Mouse (Mus musculus): ENCODE measurements around the gene Slc12a8. TPM values are rescaled to one million over a fixed set of nuclear protein-coding genes. Genes with fewer than 3 reads are reported as not detected.

Slc12a8 gene
- polyA plus RNA-seq, 1 experiment = 5.9 TPM

GRCm38 (mm10) chr16:33588845-33589244 is 71.7 kb downstream of the Slc12a8 start:
- no peaks in the 10 kb centered on the region for H3K36me3 ChIP-seq (ENCODE audit: control insufficient read depth, insufficient read depth, low read length, poor library complexity, severe bottlenecking)
- no peak overlapping the region for H3K4me3 ChIP-seq (ENCODE audit: low read depth, low read length)
- TF ChIP-seq POLR2A (IDR thresholded peaks at IDR 0.05; ENCODE audit: insufficient read depth, low read length) = no peak
- TF ChIP-seq CTCF (IDR thresholded peaks at IDR 0.05; ENCODE audit: low read depth, low read length) = no peak
- no peak for TF ChIP-seq EP300 (IDR thresholded peaks at IDR 0.05; ENCODE audit: insufficient read depth, low read depth, low read length)
- H3K27ac ChIP-seq (ENCODE audit: insufficient read depth, low read length) = no peak overlapping the region
- no peak overlapping the region for H3K9ac ChIP-seq (ENCODE audit: low read depth, poor library complexity, severe bottlenecking)
- peaks cover 6% of the 10 kb centered on the region for H3K4me1 ChIP-seq (ENCODE audit: control insufficient read depth, insufficient read depth, low read length)
- no peaks in the 10 kb centered on the region for H3K27me3 ChIP-seq (ENCODE audit: control insufficient read depth, insufficient read depth, low read length, poor library complexity, severe bottlenecking)
- no peaks in the 10 kb centered on the region for H3K9me3 ChIP-seq (replicated peaks; ENCODE audit: control insufficient read depth, insufficient read depth, low read length, poor library complexity, severe bottlenecking)

- Histone ChIP-seq H3K9ac (ENCODE audit: low read depth, poor library complexity, severe bottlenecking) (no peak overlapping the region), H3K36me3 (ENCODE audit: control insufficient read depth, insufficient read depth, low read length, poor library complexity, severe bottlenecking) (no peaks in the 10 kb centered on the region), H3K4me1 (ENCODE audit: control insufficient read depth, insufficient read depth, low read length) (peaks cover 1% of the 10 kb centered on the region), H3K27me3 (ENCODE audit: control insufficient read depth, insufficient read depth, low read length, poor library complexity, severe bottlenecking) (no peaks in the 10 kb centered on the region), H3K27ac (ENCODE audit: insufficient read depth, low read length) (no peak overlapping the region), H3K4me3 (ENCODE audit: low read depth, low read length) (no peak overlapping the region), H3K9me3 (replicated peaks; ENCODE audit: control insufficient read depth, insufficient read depth, low read length, poor library complexity, severe bottlenecking) (no peaks in the 10 kb centered on the region)
- no peak for TF ChIP-seq EP300 (IDR thresholded peaks at IDR 0.05; ENCODE audit: insufficient read depth, low read depth, low read length)
- no peak for TF ChIP-seq CTCF (IDR thresholded peaks at IDR 0.05; ENCODE audit: low read depth, low read length)
- no peak for TF ChIP-seq POLR2A (IDR thresholded peaks at IDR 0.05; ENCODE audit: insufficient read depth, low read length)
Observed at GRCm38 (mm10) chr16:33590438-33590837, 73.3 kb downstream of the Slc12a8 start.

GRCm38 (mm10) chr16:33591390-33592067 is 74.4 kb downstream of the Slc12a8 start:
- TF ChIP-seq POLR2A (IDR thresholded peaks at IDR 0.05; ENCODE audit: insufficient read depth, low read length) (no peak), EP300 (IDR thresholded peaks at IDR 0.05; ENCODE audit: insufficient read depth, low read depth, low read length) (no peak), CTCF (IDR thresholded peaks at IDR 0.05; ENCODE audit: low read depth, low read length) (no peak)
- Histone ChIP-seq H3K4me3 (ENCODE audit: low read depth, low read length) (no peak overlapping the region), H3K4me1 (ENCODE audit: control insufficient read depth, insufficient read depth, low read length) (peaks cover 1% of the 10 kb centered on the region), H3K9me3 (replicated peaks; ENCODE audit: control insufficient read depth, insufficient read depth, low read length, poor library complexity, severe bottlenecking) (no peaks in the 10 kb centered on the region), H3K27ac (ENCODE audit: insufficient read depth, low read length) (no peak overlapping the region), H3K27me3 (ENCODE audit: control insufficient read depth, insufficient read depth, low read length, poor library complexity, severe bottlenecking) (no peaks in the 10 kb centered on the region), H3K36me3 (ENCODE audit: control insufficient read depth, insufficient read depth, low read length, poor library complexity, severe bottlenecking) (no peaks in the 10 kb centered on the region), H3K9ac (ENCODE audit: low read depth, poor library complexity, severe bottlenecking) (no peak overlapping the region)

GRCm38 (mm10) chr16:33592286-33592685 is 75.2 kb downstream of the Slc12a8 start:
- no peak overlapping the region for H3K27ac ChIP-seq (ENCODE audit: insufficient read depth, low read length)
- H3K9me3 ChIP-seq (replicated peaks; ENCODE audit: control insufficient read depth, insufficient read depth, low read length, poor library complexity, severe bottlenecking) = no peaks in the 10 kb centered on the region
- no peak overlapping the region for H3K9ac ChIP-seq (ENCODE audit: low read depth, poor library complexity, severe bottlenecking)
- no peak for TF ChIP-seq EP300 (IDR thresholded peaks at IDR 0.05; ENCODE audit: insufficient read depth, low read depth, low read length)
- TF ChIP-seq CTCF (IDR thresholded peaks at IDR 0.05; ENCODE audit: low read depth, low read length) = no peak
- no peak for TF ChIP-seq POLR2A (IDR thresholded peaks at IDR 0.05; ENCODE audit: insufficient read depth, low read length)
- H3K4me1 ChIP-seq (ENCODE audit: control insufficient read depth, insufficient read depth, low read length) = peaks cover 1% of the 10 kb centered on the region
- H3K4me3 ChIP-seq (ENCODE audit: low read depth, low read length) = no peak overlapping the region
- H3K36me3 ChIP-seq (ENCODE audit: control insufficient read depth, insufficient read depth, low read length, poor library complexity, severe bottlenecking) = no peaks in the 10 kb centered on the region
- no peaks in the 10 kb centered on the region for H3K27me3 ChIP-seq (ENCODE audit: control insufficient read depth, insufficient read depth, low read length, poor library complexity, severe bottlenecking)

- Histone ChIP-seq H3K27me3 (ENCODE audit: control insufficient read depth, insufficient read depth, low read length, poor library complexity, severe bottlenecking) (no peaks in the 10 kb centered on the region), H3K36me3 (ENCODE audit: control insufficient read depth, insufficient read depth, low read length, poor library complexity, severe bottlenecking) (no peaks in the 10 kb centered on the region), H3K4me1 (ENCODE audit: control insufficient read depth, insufficient read depth, low read length) (peaks cover 1% of the 10 kb centered on the region), H3K4me3 (ENCODE audit: low read depth, low read length) (no peak overlapping the region), H3K9me3 (replicated peaks; ENCODE audit: control insufficient read depth, insufficient read depth, low read length, poor library complexity, severe bottlenecking) (no peaks in the 10 kb centered on the region), H3K9ac (ENCODE audit: low read depth, poor library complexity, severe bottlenecking) (no peak overlapping the region), H3K27ac (ENCODE audit: insufficient read depth, low read length) (no peak overlapping the region)
- TF ChIP-seq POLR2A (IDR thresholded peaks at IDR 0.05; ENCODE audit: insufficient read depth, low read length) (no peak), EP300 (IDR thresholded peaks at IDR 0.05; ENCODE audit: insufficient read depth, low read depth, low read length) (no peak), CTCF (IDR thresholded peaks at IDR 0.05; ENCODE audit: low read depth, low read length) (no peak)
Observed at GRCm38 (mm10) chr16:33593467-33593866, 76.3 kb downstream of the Slc12a8 start.

DNA sequence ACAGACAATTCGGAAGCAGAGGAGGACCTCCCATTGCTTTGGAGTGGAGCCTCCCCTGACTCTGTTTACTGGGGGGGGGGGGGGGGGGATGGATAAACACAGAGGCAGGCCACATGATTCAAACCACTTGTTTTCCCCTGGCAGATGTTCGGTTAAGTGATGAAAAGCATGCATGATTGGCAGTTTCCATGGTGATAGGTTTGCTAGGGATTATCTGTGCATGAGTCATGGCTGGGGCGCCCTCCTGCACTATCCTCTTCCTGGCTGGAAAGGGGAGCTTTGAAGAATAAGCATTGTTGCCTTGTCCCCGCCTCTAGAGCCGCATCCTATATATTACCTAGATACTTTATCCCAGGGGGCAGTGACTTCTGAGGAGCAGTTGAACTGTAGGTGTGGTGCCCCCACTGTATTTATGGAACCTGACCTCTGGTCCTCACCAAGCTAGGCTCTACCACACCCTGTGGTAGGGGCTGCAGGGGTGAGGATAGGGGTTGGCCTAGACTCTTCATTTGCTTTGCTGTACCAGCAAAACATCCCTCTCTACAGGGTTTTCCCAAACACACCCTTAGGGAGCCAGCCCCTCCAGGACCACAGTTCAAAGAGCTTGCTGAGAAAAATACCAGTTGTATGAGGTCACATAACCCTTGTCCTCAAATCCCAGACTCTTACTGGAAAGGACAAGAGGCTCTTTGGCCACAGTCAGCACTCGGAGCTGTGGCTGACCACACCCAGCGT is 77.1 kb downstream of the Slc12a8 start:
- H3K9me3 ChIP-seq (replicated peaks; ENCODE audit: control insufficient read depth, insufficient read depth, low read length, poor library complexity, severe bottlenecking) = no peaks in the 10 kb centered on the region
- no peak overlapping the region for H3K27ac ChIP-seq (ENCODE audit: insufficient read depth, low read length)
- no peak overlapping the region for H3K9ac ChIP-seq (ENCODE audit: low read depth, poor library complexity, severe bottlenecking)
- TF ChIP-seq EP300 (IDR thresholded peaks at IDR 0.05; ENCODE audit: insufficient read depth, low read depth, low read length) (no peak), POLR2A (IDR thresholded peaks at IDR 0.05; ENCODE audit: insufficient read depth, low read length) (no peak), CTCF (IDR thresholded peaks at IDR 0.05; ENCODE audit: low read depth, low read length) (no peak)
- H3K27me3 ChIP-seq (ENCODE audit: control insufficient read depth, insufficient read depth, low read length, poor library complexity, severe bottlenecking) = no peaks in the 10 kb centered on the region
- no peak overlapping the region for H3K4me3 ChIP-seq (ENCODE audit: low read depth, low read length)
- no peaks in the 10 kb centered on the region for H3K36me3 ChIP-seq (ENCODE audit: control insufficient read depth, insufficient read depth, low read length, poor library complexity, severe bottlenecking)
- peaks cover 1% of the 10 kb centered on the region for H3K4me1 ChIP-seq (ENCODE audit: control insufficient read depth, insufficient read depth, low read length)

Data from ES-Bruce4 (cell line).